Mouse (Mus musculus) embryo, embryonic 10 days (tissue): ENCODE results near the gene Dock9.

Experiments used
- DNase-seq: peaks from one replicate; pipeline ENCODE4 v3.0.0-alpha.2; 2015; ENCODE audit warnings: low spot score

The Dock9 gene

DNA sequence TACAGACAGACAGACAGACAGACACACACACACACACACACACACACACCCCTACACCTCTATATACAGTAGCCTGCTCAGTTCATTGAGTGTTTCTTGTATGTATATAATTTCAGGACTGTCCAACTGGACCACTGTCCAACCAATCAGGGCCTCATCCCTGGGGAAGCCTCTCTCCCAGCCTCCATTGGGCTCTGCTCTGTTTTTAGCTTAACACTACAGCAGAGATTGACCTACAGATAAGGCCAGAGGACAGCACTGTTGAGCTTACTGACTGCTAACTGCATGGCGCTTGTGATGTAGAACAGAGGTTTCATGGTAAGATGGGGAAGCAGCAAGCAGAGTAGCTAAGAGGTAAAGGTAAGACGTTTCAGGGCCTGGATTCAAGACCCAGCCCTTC lies 5.7 kb downstream of the Dock9 start:
- DNase-seq: no peak

GRCm38 (mm10) chr14:121791112-121791511 lies 6.5 kb downstream of the Dock9 start:
- no peak for DNase-seq

- no peak for DNase-seq
Measured at GRCm38 (mm10) chr14:121789273-121789672, 8.4 kb downstream of the Dock9 start.

DNA sequence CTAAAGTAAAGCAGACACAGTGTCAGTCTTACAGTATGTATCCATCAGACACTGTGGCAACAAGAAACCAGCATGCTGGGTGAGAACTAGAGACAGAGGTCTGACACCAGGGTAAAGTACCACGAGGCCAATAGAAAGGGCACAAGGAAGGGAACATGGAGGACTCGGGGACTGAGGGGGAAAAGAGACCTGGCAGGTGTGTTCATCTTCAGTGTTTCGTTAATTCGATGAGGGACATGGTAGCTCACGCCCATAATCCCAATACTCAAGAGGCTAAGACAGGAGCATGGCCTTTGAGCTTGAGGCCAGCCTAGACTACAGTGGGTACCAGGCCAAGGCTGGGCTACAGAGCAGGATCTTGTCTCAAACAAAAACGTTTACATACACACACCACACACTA lies 9.2 kb downstream of the Dock9 start:
- DNase-seq: no peak

DNA sequence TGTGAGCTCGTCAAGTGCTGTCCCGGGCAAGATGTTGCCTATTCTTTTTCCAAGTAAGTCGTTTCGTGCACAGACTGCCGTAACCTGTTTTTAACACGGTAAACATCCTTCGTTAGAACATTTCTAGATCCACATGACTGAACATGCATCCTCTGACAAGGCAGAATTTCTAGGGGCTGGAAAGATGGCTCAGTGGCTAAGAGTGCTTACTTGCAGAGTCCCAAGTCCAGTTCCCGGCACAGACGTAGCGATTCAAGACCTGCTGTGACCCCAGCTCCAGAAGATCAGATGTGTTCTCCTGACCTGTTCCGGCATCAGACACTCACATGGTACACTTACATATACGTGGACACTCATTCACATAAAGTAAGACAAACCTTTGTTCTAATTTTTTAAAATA lies 10.2 kb downstream of the Dock9 start:
- no peak for DNase-seq

DNA sequence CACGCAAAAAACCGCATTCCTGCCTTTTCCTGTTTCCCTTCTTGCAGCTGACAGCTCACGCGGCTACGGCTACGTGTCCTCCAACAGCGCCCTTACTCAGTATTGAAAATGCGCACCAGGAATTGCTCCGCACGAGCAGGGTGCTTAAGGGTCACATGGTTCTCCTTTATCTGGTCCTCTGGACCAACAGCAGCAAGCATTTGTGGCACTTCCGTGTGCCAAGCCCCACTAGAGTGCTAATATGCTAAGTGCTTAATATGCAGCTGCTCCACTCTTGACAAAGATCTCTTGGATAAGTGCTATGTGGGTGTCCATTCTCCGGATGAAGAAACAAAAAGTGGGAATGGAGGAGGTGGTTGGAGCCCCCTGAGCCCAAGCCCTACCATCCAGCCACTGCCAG lies 10.7 kb downstream of the Dock9 start:
- no peak for DNase-seq

DNA sequence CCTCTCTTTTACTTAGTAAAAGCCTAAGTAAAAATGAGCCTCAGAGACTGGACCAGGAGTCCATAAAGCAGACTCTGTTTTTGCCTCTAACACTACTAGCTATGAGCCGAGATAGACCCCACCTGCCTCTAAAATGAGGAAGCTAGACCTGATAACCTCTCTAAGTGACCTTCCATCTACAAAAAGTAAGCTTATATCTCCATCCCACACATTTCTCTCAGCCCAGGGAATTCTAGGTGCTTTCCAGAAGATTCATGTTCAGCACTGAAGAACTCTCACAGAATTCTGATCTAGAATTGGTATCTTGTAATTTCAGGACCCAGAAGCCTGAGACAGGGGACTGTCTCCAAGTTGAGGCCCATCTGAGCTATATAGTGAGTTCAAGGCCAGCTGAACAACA lies 12.2 kb downstream of the Dock9 start:
- no peak for DNase-seq

GRCm38 (mm10) chr14:121780942-121781531 lies 16.6 kb downstream of the Dock9 start:
- DNase-seq: peak; percentile 52

DNA sequence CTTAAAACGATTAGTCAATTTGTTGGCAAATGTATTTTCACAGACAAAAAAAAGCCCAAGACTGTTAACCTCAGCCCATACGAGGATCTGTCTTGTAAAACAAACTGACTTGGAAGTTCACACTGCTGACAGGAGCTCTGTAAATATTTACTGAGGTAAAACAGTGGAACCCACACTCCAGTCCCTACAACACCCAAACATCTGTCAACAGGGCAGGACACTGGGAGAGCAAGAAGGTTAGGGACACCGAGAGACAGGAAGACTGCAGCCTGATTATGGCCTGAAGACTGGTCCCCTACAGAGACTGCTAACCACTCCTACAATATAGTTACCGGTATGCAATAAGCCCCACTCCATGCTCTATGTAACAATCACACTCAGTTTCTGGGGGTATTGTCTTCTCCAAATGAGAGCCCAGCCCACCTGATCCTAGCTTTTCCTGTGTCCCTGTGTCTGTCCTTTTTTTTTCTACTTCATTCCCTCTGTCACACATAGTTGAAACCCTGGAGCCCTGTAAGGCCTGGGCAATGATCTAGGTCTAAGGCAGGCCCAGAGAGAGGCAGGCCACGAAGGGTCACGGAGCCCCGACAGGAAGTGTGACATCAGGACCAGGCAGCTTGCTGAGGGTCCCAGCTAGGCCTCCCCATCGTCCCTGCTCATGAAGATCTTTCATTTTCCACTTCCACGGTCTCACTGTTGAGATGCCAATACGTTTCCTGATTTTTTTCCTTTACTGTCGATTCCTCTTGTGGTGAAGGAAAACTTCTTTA lies 17.3 kb downstream of the Dock9 start:
- DNase-seq: no peak

GRCm38 (mm10) chr14:121779620-121780019 lies 18.0 kb downstream of the Dock9 start:
- DNase-seq: no peak

DNA sequence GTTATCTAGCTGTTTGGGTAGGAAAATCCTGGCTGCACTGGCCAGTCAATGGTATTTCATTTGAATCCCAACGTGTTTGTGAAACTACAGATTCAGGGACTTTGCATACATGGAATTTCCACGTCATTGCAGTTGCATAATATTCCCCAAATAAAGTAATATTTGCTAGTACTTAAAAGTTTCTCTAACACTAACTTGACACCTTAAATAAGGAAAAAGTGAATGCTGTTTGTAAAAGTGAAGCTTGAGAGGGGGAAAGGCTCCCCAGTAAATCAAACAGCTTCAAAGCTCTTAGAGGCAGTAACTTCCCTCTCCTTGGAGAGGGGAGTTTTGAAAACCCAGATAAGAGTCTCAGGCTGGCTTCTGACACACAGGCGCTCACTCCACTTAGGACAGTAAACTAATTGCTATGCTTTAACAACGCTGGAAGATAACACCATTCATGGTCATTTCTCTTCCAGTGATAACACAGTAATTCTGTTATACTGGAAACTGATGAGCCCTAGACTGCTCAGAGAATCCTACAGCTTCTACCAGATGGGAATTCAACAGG lies 20.3 kb downstream of the Dock9 start:
- DNase-seq: no peak

- no peak for DNase-seq
Measured at GRCm38 (mm10) chr14:121776749-121777148, 20.9 kb downstream of the Dock9 start.

- peak; percentile 36 for DNase-seq
Measured at GRCm38 (mm10) chr14:121762021-121762452, 35.6 kb downstream of the Dock9 start.

- DNase-seq: no peak
Measured at GRCm38 (mm10) chr14:121760403-121760802, 37.2 kb downstream of the Dock9 start.

DNA sequence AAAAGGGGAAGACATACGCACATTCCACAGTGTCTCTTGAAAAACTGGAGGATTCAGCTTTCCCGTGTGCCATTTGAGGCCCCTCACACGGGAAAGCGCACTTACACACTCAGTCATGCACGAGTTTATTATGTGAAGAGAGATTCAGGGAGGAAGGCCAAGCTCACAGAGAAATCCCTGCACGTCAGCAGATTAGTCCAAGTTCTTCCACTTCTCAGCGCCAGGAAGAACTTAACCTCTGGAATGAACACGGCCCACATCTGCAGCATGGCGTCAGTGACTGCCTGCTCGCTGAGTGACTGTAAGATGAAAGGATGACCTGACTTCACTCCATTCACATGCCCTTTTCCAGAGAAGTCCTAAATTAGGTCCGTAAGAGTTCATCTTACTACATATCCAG lies 43.5 kb downstream of the Dock9 start:
- no peak for DNase-seq

- DNase-seq: peak; percentile 28
Measured at GRCm38 (mm10) chr14:121752686-121753426, 44.8 kb downstream of the Dock9 start.

DNA sequence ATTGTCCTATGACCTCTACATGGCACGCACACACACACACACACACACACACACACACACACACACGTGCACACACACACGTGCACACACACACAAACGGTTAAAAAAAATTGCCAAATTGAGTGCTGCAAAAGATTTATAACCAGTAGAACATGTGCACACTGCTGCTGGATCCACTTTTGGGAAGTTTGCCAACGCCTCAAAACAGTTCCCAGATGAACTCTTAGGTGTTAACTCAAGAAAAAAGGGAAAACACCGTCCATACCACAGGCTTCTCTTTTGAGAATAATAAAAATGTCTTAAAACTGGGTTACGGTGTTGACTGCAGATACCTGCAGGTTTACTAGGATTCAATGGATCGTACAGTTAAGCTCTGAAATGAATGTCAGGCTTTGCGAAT lies 48.0 kb downstream of the Dock9 start:
- no peak for DNase-seq

DNA sequence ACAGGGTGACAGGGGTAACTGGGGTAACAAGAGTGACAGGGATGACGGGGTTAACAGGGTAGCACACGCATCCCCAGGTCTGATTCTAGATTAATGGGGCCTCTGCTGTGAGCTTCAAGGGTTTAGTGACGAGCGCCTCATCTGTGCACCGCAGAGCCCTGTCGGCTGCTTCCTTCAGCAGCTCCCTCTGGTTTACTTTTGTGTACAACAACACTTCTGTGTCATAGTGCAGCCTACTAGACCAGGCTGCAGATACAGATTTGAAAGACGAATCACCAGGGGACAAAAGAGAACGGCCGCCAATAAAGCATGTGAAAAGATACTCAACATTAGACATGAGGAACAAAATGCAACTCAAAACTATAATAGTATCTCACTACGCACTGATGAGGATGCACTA lies 48.6 kb downstream of the Dock9 start:
- no peak for DNase-seq

GRCm38 (mm10) chr14:121747360-121747759 lies 50.3 kb downstream of the Dock9 start:
- DNase-seq: no peak

DNA sequence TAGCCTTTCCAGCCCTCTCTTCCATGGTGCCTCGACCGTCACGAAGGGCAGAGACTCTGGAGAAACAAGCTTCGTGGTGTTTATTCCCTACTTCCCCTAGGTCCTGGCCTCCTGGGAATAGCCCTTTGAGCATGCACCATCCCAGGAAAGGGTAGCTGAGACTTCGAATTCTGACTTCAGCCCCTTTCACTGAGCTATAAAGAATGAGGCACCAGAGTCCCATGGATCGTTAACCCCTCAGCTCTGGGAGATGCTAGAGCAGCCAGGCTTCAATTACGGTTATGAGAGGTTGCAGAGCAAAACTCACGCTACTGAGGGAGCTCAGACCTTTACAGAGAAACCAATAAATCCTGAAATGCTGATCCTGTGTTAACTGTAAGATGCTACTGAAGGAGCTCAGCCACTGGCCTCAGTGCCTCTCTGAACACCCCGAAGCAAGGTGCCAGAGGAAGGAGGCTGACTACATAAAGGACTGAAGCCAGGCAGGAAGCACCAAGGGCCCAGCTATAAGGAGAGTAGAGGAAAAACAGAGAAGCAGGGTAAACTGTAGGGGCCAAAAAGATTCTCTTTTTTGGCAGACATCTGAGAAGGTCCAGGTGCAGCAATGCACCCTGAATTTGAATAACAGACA lies 53.7 kb downstream of the Dock9 start:
- DNase-seq: no peak

DNA sequence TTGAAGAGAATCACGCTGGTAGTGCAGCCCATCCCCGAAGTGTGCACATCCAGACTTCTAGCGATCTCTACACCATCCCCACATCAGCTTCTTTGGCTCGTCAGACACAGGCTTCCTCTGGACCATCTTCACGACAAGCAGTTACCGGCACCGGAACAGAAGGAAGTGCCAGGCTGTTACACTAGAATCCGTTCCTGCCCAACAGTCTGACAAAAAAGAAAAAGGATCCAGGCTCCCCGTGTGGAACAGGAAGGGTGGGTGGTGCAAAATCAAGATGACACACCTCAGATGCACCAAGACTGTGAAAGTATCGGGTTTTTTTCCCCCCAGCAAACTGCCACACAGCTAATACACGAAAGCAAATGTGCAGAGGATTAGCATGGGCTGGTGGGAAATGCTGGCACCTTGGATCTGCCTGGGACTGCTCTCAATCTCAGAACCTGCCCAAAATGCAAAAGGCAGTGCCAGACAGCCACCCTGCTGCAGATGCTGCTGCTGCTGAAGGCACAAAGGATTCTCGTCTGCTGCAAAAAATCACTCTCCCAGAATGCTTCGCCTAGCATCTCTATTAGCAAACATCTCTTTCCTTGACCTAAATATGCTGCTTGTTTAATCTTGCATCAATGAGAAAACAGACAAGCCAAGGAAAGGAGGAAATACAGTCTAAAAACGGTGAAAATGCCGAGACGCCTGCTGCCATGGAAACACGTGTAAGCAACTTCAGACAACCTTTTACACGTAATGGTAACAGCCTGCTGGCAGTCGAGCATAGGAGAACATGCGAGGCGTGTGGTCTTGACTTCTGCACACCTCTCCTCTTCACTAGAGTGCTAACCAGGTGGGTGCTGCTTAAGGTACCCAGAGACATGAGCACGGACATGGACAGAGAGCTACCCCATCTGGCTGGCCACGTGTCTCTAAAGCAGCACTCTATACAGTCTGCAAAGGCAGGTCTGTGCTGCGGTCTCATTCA lies 58.9 kb downstream of the Dock9 start:
- no peak for DNase-seq
